Mouse (Mus musculus) testis, adult 2 months (tissue): ENCODE data around the gene Epb41. TPM values are rescaled to one million over a fixed set of nuclear protein-coding genes. Genes with fewer than 3 reads are reported as not detected.

Experiments
- H3K27ac ChIP-seq: fragments of 200-500 bp; 2 replicates; pipeline ENCODE4 v1.5.1; 2012; ENCODE audit warnings: low read depth, low read length; ENCODE audit not compliant: control insufficient read depth, insufficient read depth
- H3K27me3 ChIP-seq: fragments of 200-500 bp; 2 replicates; pipeline ENCODE4 v1.6.1; 2012; ENCODE audit warnings: mild to moderate bottlenecking, low read length, moderate library complexity; ENCODE audit not compliant: control insufficient read depth, insufficient read depth
- H3K36me3 ChIP-seq: fragments of 200-500 bp; 2 replicates; pipeline ENCODE4 v1.6.1; 2012; ENCODE audit warnings: mild to moderate bottlenecking, low read length; ENCODE audit not compliant: control insufficient read depth, insufficient read depth
- H3K4me1 ChIP-seq: fragments of 200-500 bp; 2 replicates; pipeline ENCODE4 v1.6.1; 2012; ENCODE audit warnings: low read length; ENCODE audit not compliant: control insufficient read depth, insufficient read depth
- H3K4me3 ChIP-seq: fragments of 200-500 bp; 2 replicates; pipeline ENCODE4 v1.5.1; 2012; ENCODE audit warnings: low read depth, mild to moderate bottlenecking, low read length, moderate library complexity, mixed read lengths; ENCODE audit not compliant: control insufficient read depth
- CTCF ChIP-seq: fragments of 200-500 bp; IDR thresholded peaks from 2 replicates; pipeline ENCODE4 v1.5.1; 2012; ENCODE audit warnings: low read depth, mild to moderate bottlenecking, inconsistent platforms, low read length, moderate library complexity; ENCODE audit not compliant: control insufficient read depth, insufficient read depth, insufficient replicate concordance
- POLR2A ChIP-seq: fragments of 200-500 bp; IDR thresholded peaks from 2 replicates; pipeline ENCODE4 v1.6.1; 2012; ENCODE audit warnings: low read depth, mild to moderate bottlenecking, inconsistent platforms, low read length, moderate library complexity; ENCODE audit not compliant: control insufficient read depth
- polyA plus RNA-seq: library from polyadenylated mRNA; depleted of rRNA; stranded (reverse); fragments of >200 nt; gene quantifications from 2 replicates; pipeline ENCODE4 v1.2.3, GENCODE M21; 2012

The Epb41 gene
- polyA plus RNA-seq, 1 experiment, result 8.7 TPM

- H3K27ac ChIP-seq, result no peak overlapping the region
- H3K36me3 ChIP-seq, result no peaks in the 10 kb centered on the region
- TF ChIP-seq CTCF, result no peak
- no peak for TF ChIP-seq POLR2A
- peaks cover 7% of the 10 kb centered on the region for H3K4me1 ChIP-seq
- H3K4me3 ChIP-seq, result peak overlapping the region; percentile 21; the same call in 1 of the 2 replicates
- H3K27me3 ChIP-seq, result no peaks in the 10 kb centered on the region
These were observed 25.4 kb downstream of the Epb41 start for GRCm38 (mm10) chr4:132049549-132050200.

GRCm38 (mm10) chr4:132048995-132049404 lies 26.1 kb downstream of the Epb41 start:
- Histone ChIP-seq H3K27me3 (no peaks in the 10 kb centered on the region), H3K36me3 (no peaks in the 10 kb centered on the region), H3K4me1 (peaks cover 7% of the 10 kb centered on the region), H3K4me3 (peak overlapping the region; percentile 85), H3K27ac (no peak overlapping the region)
- TF ChIP-seq CTCF (no peak), POLR2A (no peak)

GRCm38 (mm10) chr4:132048011-132048991 lies 26.8 kb downstream of the Epb41 start:
- Histone ChIP-seq H3K4me1 (peaks cover 7% of the 10 kb centered on the region), H3K27me3 (no peaks in the 10 kb centered on the region), H3K27ac (no peak overlapping the region), H3K4me3 (peak overlapping the region; percentile 85), H3K36me3 (no peaks in the 10 kb centered on the region)
- TF ChIP-seq POLR2A, result no peak
- TF ChIP-seq CTCF, result no peak

- Histone ChIP-seq H3K4me1 (peaks cover 7% of the 10 kb centered on the region), H3K27ac (no peak overlapping the region), H3K27me3 (no peaks in the 10 kb centered on the region), H3K4me3 (no peak overlapping the region), H3K36me3 (no peaks in the 10 kb centered on the region)
- TF ChIP-seq POLR2A (no peak), CTCF (no peak)
These were observed 31.4 kb downstream of the Epb41 start for GRCm38 (mm10) chr4:132043726-132044125.

GRCm38 (mm10) chr4:132041471-132042332 lies 33.4 kb downstream of the Epb41 start:
- no peak for TF ChIP-seq CTCF
- no peak for TF ChIP-seq POLR2A

GRCm38 (mm10) chr4:132039975-132040645 lies 35.0 kb downstream of the Epb41 start:
- Histone ChIP-seq H3K27me3 (no peaks in the 10 kb centered on the region), H3K27ac (no peak overlapping the region), H3K4me1 (peaks cover 3% of the 10 kb centered on the region; the same call in 1 of the 2 replicates), H3K36me3 (no peaks in the 10 kb centered on the region), H3K4me3 (no peak overlapping the region)
- TF ChIP-seq POLR2A (no peak), CTCF (no peak)

More at GRCm38 (mm10) chr4:132041471-132042332, 33.4 kb downstream of the Epb41 start:
- Histone ChIP-seq H3K36me3 (no peaks in the 10 kb centered on the region), H3K4me1 (no peaks in the 10 kb centered on the region), H3K27me3 (no peaks in the 10 kb centered on the region), H3K4me3 (no peak overlapping the region), H3K27ac (no peak overlapping the region)
